Mouse (Mus musculus) bone marrow macrophage, adult 2 months (primary cell): Measurements from ENCODE around the gene Pgm2l1.

Experiments
- CTCF ChIP-seq: IDR thresholded peaks from 2 replicates; pipeline ENCODE4 v1.5.1; 2012; ENCODE audit warnings: low read depth, mild to moderate bottlenecking, low read length, moderate library complexity
- POLR2A ChIP-seq: IDR thresholded peaks from 2 replicates; pipeline ENCODE4 v1.6.1; 2012; ENCODE audit warnings: mild to moderate bottlenecking, low read depth, low read length, borderline replicate concordance

DNA sequence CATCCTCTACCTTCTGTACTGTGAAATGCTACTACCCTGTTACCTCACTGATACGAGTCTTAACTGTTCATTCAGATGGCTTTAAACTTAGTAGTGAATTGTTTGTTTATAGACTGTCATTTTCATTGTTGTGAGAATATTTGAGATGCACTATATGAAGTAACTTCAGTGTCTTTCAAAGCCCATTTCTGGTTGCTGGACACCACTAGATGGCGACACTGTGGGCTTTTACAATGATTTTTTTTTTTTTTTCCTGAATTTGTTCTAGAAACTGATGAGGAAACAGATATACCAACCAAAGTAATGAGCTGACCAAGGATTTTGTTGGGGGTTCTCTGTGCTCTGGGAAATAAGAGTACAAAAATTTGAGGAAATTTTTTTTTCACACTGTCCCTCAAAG, 49.2 kb downstream of the Pgm2l1 start:
- no peak for TF ChIP-seq POLR2A
- TF ChIP-seq CTCF: no peak
